Mouse (Mus musculus) mouse trophoblast stem cell (cell line): Measurements from ENCODE around the gene Mical2.

ENCODE experiments used
- in situ Hi-C, 2 experiments: fragments of 300-500 bp; cut with MseI, MboI; formaldehyde crosslinking; loops; 2 replicates in 1 of 2; 3 replicates in 1 of 2; pipeline ENCODE4 v1.15.1; 2025

The Mical2 gene

DNA sequence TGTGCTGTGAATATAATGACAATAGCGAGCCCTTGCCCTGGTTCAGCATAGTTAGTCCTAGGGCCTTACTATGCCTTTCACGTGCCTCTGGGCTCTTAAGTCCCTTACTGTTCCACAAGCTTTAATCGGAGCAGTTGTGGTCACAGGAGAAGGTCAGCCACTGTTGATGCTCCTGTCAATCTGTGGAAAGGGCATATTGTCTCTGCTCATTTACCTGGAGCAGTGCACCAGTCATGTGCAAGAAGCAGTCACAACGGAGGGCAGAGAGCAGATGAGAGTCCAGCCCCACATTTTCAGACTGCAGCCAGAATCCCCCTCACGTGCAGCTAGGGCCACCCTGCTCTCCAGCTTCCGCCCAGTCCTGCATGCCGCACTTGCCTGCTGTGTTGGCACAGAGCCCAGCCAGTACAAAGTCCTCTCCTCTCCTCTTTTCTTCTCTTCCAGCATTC is 128.9 kb downstream of the Mical2 start:
- in situ Hi-C loops: no loop called here

DNA sequence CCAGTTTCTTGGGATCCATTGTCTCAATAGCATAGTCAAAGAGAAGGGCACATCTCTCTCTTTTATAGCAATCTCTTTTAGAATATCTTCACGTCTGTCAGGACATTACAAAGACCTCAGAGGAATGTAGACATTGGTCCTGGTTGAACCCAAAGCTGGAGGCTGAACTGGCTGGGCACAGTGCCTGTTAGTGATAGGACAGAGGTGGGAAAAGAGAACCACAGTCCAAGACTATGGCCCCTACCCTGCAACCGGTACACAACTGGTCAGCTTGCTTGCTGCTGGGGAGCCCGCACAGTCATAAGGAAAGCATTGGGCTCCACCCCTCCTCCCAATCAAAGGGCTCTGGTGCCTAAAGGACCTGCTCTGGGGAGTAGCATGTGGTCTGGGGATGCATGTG is 133.9 kb downstream of the Mical2 start:
- in situ Hi-C loops: no loop called here

DNA sequence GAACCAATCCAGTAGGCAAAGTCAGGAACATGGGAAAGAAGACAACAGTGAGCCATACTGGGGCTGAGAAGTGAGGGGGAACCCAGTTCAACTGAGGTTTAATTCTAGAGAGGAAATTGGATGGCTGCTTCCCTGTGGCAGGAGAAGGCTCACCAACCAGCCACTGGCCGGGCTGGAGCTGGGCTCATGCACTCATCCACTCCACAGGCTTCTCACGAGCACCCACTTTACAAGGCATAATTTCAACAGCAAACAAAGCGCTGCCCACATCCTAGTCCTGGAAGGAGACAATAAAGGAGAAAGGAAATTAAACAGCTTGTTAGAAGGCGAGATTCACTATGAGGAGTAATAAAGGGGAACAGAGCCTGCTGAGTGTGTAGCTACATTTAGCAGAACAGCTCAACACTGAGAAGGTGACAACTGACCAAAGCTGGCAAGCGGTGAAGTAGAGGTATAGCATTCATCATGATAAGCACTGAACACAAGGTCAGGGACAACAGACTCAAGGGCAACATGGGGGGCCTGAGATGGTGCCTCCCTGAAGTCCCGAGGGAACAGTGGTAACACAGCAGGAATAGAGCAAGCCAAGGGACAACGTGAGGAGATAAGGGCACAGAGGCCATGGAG is 137.0 kb downstream of the Mical2 start:
- in situ Hi-C loops: loop anchor here in 1 of 2 experiments (5.0 kb wide), 1 partner anchor 175 kb away; no protein-coding TSS in a partner anchor

DNA sequence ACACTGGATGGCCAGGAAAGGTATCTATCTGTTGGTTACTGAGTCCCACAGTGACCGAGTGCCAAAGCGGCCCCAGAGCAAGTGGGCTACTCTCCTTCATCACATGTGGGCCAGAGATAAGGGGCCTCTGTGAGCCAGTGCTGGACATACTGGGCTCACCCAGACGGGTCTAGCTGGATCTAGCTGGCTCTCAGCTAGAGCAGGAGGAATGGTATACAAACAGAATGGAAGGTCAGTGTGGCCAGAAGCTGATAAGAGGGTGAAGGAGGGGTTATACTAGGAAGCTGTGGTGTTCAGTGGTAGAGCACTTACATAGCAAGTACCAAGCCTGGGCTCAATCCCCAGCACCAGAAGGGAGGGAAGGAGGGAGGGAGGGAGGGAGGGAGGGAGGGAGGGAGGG is 140.2 kb downstream of the Mical2 start:
- in situ Hi-C loops: no loop called here

DNA sequence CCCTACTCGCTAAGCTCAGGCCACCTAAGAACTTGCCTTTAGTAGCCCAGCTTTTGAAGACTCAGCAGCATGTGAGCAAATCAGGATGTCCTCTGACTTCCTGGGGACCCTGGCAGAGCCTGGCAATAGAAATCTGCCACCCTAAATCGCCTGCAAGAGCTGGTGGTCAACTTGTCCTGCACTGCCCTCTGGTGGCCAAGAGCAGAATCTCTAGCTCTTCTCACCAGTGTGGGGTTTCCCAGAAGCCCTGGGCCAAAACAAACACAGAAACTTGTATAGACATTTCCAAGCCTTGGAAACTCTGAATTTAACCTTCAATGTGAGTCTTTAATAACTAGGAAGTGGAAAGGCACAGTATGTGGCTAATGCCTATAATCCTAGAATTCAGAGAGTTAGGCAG is 143.4 kb downstream of the Mical2 start:
- in situ Hi-C loops: no loop called here

DNA sequence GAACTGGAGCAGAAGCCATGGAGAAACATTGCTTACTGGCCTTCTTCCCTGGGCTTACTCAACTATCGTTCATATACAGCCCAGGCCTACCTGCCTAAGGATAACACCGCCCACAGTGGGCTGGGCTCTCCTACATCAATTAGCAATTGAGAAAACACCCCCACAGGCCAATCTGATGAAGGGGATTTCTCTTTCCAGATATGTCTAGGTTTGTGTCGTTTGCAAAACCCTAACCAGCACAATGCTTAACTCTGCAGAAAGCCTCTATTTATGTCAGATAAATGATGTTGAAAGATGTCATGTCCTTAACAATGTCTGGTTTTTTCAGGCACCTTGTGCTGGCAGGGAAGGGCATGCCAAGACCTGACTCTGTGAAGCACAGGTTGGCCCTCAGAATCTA is 144.3 kb downstream of the Mical2 start:
- in situ Hi-C loops: loop anchor here in 1 of 2 experiments (5.0 kb wide), 1 partner anchor 188 kb away; no protein-coding TSS in a partner anchor

DNA sequence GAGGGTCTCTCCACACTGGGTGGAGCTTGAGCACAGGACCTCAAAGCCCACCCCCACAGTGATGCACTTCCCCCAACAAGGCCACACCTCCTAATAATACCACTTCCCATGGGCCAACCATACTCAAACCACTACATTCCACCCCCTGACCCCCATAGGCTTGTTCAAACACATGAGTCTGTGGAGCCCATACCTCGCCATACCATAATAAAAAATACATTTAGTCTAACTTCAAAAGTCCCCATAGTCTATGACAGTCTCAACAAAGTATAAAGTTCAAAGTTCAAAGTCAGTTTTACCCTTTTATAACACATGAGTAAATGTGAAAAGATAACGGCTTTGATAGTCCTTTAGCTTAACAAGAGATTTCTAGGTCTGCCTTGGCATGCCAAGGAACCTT is 145.7 kb downstream of the Mical2 start:
- in situ Hi-C loops: loop anchor here in 1 of 2 experiments (5.0 kb wide), 1 partner anchor 189 kb away; no protein-coding TSS in a partner anchor

DNA sequence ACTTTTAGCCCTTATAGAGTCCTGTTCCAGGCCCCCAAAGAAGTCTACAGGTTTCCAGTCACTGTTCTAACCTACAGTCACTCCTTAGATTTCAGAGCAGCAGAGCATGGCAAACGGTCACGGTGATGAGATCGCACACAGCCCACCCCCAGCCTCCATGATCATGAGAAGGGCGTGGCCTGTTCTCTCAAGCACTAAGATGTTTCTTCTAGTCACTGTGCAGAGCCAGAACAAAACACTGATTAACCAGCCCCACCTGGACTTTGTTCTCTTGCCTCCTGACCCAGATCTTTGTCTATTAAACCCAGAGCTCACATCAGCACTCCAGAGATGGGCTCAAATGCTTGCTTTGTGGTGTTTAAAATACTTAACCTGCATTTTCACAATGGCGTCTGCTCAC is 148.4 kb downstream of the Mical2 start:
- in situ Hi-C loops: loop anchor here in 1 of 2 experiments (5.0 kb wide), 1 partner anchor 192 kb away; no protein-coding TSS in a partner anchor

DNA sequence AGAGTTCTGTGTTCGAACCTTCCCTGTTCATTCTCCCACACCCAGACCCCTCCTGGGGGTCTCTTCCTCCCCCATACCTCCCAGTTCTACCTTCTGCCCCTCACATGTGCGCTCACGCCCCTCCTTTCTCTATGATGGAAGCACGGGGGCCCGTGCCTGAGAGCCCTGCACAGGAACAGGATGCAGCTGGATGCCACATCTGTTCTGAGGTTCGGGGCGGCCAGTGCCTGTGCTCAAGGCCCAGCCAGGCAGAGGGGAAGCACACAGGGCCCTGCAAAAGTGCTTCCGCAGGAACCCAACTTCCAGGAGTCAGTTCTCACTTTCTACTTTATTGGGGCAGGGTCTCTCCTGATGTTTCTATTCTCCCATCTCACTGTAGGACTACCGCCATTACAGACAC is 149.4 kb downstream of the Mical2 start:
- in situ Hi-C loops: no loop called here

DNA sequence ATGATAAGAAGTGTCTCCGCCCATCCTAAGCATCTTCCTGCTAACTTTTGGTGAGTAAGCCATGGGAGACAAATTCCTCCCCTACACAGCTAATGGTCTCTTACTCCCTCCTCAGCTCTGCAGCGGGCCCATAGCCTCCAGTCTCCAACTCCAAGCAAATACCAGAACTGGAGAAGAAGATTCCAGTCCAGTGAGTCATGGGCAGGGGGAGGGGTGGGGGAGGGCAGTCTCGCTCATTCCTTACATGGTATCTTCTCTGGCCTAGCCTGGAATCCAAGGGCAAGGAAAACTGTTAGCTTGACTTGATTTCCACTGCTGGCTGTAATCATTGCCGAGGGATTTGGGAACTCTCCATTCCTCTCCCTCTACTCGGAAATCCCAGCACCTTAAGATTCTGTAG is 150.2 kb downstream of the Mical2 start:
- in situ Hi-C loops: no loop called here

DNA sequence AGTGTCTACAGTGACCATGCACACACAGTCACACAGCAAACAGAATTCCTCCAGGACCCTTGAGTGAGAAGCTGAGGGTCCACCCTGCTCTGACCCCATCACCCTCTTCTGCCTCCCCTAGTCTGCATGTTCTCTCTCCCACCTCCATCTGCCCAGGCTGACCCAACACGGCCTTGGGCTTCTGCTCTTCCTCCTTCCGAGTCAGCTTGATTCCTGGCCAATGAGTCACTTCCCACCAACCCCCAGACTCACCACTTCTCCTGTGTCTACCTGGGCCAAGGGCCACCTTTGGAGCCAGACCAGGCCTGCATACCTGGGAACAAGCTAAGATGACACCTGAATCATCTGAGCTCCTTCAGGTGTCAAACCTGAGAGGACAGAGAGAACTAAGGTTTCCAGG is 151.0 kb downstream of the Mical2 start:
- in situ Hi-C loops: no loop called here

DNA sequence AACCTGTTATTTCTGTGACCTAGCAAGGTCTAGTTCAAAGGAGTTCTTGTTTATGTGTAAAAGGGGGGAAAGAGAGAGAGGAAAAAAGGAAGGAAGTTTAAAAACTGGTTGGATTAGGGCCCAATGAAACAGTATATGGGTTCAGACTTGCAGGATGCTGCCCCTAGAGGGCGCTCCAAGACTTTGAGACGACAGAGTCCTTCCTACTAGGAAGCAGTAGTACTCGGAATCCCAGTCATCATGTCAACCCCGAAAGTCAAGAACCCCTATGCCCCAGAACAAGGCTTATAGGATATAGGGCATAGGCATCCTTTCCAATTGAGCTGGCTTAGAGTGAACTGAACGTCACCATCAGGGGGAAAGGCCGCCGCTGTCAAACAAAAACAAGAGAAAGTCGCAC is 151.7 kb downstream of the Mical2 start:
- in situ Hi-C loops: no loop called here

DNA sequence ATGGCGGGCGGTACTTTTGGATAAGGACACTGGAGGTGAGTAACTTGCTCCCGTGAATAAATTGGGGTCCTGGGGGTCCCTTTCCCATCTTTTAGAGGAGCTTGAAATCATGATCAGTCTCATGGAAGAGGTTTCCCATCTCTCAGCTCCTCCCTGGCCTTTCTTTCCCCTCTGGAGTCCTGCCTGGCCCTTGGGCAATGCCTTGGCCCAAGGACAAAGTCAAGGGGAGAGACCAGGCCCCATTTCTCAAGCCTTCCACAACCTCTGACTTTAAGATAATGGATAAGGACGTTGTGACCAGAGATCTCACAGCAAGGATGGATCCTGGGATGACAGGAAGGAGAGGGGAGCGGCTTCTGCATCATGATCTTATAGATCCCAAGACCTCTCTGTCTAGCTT is 152.4 kb downstream of the Mical2 start:
- in situ Hi-C loops: no loop called here

DNA sequence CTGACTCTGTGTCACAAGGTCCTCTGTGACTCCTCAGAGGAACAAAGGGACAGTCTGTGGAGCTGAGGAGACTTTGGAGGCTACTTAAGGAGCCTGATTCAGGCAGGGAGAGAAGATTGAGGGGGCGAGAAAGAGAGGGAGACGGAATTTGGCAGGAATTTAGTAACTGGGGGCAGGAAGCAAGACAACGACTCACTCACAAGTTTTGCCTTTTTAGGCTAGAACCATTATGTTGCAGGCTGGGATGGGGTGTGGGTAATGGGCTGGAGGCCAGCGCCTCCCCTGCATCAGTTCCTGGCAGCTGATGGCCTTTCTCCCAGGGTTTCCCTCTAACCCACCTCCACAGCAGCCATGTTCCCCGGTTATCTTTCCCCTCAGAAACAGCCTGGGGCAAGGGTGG is 152.8 kb downstream of the Mical2 start:
- in situ Hi-C loops: no loop called here

DNA sequence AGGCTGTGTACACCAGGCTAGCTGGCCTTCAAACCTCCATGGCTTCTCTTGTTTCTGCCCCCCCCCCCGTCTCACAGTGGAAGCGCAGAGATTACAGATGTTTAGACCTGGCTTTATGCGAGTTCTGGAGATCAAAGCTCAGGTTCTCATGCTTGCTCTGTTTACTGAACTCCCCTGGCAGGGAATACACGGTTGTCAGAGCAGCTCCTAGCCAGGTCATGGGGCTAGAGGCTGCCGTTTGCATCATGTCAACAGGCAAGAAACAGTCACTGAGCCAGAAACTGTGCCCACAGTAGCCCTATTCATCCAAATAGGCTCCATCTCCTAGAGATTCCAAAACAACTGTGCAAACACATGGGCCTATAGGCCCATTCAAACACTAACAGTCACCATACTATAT is 160.9 kb downstream of the Mical2 start:
- in situ Hi-C loops: no loop called here

DNA sequence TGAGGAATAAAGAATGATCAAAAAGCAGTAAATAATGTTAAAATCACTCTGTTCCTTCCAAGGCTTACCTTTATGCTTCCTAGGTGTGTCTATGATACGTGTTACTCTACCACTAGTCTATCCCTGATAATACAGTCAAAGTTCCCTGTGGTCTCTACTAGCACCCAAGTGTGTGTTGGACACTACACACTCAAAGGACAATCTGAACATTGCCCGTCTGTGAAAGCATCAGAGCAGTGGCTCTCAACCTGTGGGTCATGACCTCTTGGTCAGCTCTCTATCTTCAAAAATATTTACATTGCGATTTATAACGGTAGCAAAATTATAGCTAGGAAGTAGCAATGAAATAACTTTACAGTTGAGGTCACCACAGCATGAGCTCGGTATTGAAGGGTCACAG is 162.2 kb downstream of the Mical2 start:
- in situ Hi-C loops: no loop called here

DNA sequence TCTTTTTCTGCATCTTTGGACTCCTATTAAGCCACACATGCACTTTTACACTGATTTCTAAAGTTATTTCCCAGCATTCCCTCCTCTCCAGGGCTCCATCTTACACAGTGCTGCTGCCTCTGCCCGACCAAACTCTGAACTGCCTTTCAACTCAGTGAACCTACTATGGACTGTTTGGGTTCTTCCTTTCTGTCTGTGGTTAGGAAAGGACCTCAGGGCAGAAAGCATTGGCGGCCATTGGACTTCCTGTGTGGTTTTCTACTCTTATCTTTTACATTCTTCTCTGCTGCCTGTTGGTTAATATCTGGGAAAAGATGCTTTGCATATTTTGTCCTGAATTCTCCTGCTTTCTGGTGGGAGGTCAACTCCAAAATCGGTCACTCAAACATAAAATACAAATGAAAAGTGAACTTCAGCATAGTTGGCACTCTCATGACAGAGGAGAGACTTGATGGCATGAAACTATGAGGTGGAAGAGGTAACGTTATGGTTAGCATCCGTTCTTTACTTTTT is 162.8 kb downstream of the Mical2 start:
- in situ Hi-C loops: no loop called here

DNA sequence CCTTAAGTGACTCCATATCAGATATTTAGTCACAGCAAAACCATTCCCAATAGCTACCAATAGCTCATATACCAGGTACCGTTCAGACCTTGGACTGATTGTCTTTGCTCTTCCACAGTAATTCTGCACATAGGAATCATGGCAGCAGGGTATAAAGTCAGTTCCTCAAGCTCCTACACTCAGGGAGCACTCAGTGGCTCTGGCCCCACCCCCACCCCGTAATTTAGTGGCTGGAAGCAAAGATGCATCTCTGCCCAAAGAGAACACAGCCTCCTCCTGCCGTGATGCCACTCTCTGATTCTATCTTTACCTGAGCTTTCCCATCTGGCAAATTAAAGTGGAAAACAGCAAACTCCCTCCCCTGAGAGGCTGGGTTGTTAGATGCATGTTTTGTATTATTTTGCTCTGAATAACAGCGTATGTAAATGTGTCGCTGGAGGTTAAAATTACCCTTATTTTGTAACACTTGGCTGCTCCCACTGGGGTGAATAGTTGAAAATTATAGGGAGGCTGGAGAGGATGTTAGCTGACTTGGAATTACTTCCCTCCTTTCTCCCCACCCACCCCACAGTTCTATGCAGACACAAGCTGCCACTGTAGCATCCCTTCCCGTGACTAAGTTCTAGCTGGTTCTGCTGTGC is 164.1 kb downstream of the Mical2 start:
- in situ Hi-C loops: no loop called here

DNA sequence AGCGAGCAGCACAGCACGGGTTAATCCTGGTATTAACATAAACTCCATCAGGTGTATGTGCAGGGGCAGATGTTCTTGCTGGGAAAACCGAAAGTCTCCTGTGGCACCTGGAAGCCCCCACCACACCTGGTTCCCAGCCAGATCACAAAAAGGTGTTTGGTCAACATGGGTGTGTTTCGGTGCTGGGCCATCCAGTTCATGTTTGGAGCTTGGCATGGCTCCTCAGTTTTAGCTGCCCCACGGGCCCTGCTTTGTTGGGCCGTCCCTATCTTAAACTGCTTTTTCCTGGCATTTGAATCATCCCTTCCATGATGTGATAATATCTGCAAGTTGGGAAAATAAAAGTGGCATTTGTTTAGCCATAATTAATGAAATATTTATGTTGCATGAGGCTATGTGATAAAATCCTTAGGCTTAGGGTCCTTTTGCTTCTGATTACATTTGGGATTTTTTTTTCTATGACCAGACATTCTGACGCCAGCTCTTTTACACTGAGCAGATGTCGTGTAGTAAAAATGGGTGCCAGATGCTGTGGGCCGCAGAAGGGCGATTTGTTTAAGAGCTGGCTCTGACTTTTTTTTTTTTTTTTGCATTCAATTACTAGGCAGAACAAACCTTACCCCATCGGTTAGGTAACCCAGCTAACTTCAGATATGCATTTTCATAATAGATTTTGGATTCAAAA is 164.7 kb downstream of the Mical2 start:
- in situ Hi-C loops: no loop called here

DNA sequence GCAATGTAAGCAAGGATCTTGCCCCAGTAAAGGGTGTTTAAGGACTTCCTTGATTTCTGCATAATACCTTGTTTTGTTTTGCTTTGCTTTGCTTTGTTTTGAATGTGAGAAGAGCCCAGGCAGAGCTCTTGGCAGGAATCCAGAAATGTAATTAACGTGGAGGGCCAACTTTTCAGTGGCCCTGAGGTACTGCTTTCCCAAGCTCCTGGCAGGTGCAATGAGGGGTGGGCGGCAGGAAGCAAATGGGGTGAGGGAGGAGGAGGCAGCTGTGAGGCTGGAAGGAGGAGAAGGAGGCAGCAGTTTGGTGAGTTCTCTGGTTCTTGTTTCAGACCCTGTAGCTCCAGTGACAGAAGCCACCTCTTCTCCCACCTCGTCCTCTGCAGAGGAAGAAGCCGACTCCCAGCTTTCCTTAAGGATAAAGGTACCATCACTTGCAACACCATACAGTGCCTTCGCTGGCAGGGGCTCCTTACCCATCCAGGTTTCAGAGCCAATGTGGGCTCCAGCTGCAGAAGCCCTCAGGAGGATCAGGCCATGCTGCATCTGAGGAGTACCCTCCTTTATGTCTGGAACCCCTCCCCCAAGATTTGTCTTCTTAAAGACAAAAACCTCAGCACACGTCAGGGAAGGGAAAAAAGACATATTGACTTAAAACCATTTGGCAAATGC is 165.4 kb downstream of the Mical2 start:
- in situ Hi-C loops: no loop called here

DNA sequence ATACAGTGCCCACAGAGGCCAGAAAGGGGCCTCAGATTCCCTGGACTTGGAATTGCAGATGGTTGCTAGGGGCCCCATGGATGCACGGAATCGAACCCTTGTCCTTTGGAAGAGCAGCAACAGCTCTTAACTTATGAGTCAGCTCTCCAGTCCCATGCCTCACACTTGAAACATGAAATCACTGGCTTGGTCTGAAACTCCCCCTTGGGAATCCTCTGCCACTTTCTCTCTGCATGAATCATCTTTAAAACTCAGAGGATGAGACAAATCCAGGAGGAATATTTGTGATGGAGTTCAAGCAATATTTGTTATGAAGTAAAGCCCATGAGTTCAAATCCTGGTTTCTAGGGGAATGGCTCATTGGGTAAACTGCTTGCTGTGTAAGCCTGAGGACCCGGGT is 172.1 kb downstream of the Mical2 start:
- in situ Hi-C loops: no loop called here
